Mouse (Mus musculus): ENCODE data around the gene Glp2r.

DNA sequence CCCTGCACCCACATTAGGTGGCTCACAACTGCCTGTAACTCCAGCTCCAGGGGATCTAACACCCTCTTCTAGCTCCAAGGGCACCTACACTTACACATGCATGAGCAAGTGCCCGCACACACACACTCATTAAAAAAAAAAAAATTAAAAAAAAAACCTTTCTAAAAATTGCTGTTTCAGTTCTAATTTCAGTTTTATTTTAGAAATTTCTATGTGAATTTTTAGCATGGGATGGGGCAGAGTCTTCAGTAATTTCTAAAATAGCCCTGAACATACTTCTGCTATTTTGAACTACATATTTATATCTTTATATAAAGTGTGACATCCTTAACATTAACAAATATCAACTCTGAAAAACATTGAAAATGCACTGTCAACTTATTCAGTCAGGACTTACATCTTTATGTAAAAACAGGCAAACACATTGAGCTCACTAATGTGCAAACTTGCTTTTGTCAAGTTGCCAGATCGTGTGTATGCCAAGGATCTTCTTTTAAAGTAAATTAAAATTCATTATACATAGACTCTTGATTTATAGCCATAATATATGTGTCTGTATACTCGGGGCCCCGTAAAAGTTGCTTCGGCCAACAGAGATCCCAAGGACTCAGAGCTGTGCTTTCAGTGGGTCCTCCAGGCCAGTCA, 32.0 kb downstream of the Glp2r start:
- TF ChIP-seq CTCF (IDR thresholded peaks at IDR 0.05; ENCODE audit: borderline replicate concordance, insufficient read depth, low read length), result no peak
- no peak for TF ChIP-seq POLR2A (IDR thresholded peaks at IDR 0.05; ENCODE audit: low read depth, low read length)
